Mouse (Mus musculus): ENCODE data around the gene Nxn.
"Not testable (repeated sequence)": the region's sequence is repeated elsewhere in the genome, so short reads cannot be mapped to it uniquely, and the experiment has no call there.

Gene Nxn

DNA sequence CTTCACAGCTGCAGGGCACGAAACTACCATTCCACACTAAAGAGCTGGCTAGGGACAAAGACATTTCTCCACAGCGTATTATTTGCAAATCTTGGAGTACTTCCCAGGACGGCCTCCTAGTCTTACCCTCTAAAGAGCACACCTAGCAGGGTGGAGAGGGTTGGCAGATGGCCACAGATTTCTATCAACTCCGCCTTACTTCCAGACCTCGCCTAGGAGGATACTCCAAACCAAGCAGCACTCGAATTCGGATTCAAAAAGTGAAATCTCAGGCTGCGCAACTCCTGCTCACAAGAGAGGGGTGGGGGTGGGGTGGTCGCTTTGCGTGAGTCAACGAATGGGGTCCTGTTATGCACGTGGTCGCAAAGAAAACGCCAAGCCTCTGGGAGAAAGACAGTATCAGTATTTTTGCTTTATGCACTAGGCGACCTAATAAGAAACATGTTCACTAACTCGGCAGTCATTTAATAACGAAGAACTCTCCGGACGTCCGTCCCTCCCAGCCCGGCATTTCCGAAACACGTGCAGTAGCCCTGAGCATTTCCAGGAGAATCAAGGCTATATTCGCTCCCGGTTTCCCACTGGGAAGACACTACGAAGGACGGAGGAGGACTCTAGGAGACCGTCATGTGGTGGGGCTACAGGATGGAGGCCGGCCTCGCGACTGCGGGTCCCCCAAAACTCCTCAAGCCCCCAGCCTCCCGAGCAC, 182.1 kb downstream of the Nxn start:
- DNase-seq (ENCODE audit: extremely low spot score, low spot score), result peak; percentile 58

DNA sequence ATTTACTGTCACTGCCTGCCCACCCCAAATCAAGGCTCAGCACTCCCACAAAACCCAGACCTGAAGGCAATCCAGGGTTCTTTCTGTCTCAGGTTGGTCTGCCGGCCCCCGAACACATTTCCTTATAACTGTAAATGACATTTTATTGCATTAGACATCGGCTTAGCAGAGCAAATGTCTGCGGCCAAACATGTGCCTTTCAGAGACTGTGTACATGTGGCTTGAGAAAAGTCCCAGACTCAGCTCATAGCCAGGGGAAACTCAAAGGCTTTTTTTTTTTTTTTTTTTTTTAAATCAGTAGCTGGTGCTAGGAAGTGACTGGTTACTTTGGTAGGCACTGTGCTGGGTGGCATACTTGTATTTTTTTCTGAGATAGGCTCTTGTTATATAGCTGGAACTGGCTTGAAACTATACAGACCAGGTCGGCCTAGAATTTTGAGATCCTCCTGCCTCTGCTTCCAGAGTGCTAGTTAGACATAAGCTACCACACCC, 182.8 kb downstream of the Nxn start:
- DNase-seq (ENCODE audit: extremely low spot score, low spot score), result no peak

DNA sequence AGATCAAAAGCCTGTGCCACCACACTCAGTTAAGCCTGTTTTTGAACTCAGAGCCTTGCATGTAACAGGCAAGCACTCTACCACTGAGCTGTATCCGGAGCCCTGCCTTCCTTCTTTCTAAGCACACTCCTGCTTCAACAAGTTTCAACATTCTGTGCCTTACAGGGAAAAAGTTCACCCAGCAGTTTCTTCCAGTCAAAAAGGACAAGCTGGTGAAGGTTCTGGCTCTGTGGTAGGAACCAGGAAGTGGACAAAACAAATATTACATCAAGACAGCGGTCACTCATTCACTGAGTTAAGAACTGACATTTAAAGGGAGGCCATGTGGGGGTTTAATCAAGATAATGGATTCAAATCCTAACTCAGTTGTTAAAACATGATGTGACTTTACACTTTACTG, 183.9 kb downstream of the Nxn start:
- DNase-seq (ENCODE audit: extremely low spot score, low spot score), result no peak

DNA sequence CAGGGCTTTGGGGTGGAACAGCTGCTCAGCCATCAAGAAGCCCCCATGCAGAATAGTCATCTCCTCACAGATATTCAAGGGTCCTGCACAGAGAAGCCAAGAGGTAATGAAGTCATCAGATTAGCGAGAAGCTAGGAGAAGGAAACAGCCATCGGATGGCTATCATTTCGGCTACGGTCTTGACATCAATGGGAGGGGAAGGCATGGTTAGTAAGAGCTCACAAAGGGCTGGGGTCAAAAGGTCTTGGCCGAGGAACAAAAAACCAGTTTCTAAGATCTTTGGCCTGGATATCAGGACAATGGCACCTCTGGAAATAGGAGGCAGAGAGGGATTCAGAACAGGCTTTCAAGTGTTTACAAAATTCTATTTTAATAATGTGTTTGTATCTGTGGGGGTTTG, 185.1 kb downstream of the Nxn start:
- no peak for DNase-seq (ENCODE audit: extremely low spot score, low spot score)

DNA sequence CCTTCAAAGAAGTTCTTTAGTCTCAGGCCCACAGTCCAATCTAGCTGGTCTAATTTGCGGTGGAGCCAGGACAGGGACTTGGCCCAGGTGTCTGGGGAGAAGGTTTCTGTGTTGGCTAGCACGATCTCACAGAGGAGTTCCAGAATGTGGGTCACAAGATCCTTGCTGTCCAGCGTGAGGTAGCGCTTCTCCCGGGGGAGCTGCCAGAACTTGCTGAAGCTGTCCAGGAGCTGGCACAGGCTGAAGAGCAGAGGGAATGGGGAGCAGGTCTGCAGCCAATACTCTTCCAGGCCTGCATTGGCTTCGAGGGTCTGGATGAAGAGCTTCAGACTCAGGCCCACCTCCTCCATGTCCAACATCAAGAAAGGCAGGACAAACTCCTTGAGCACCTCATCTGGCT, 187.3 kb downstream of the Nxn start:
- not testable (repeated sequence) for DNase-seq (ENCODE audit: extremely low spot score, low spot score)

DNA sequence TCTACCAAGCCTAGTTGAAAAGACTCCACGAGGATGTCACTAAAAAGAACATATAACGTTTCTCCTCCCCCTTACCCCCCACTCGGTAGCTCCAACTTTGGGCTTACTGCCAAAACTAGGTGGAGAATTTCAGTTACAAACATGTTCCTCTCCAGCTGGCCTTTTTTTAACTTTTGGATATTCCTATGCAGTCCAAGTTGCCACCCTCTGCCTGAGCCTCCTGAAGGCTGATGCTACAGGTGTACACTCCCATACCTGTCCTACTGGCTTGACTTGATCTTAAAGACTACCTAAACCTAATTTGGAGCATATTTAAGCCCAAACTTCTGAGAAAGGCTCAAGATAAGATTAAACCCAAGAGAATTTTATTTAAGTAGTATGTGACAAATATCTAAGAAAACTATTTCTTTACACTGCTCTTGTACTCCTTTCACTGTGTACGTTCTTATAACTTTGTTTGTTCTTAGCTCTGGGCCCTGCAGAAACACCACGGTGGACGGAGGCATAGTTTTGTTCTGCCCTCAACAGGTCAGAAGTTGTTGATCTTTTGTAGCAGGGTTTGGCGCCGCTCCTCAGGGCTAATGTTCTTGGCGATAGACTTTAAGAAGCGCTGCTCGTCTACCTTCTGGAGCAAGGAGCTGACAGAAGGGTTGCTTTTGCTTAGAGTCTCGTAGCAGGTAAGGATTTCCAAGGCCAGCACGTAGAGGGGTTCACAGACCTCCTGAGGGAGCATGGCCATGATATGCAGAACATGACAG, 188.5 kb downstream of the Nxn start:
- DNase-seq (ENCODE audit: extremely low spot score, low spot score), result no peak
